Mouse (Mus musculus) G1E (cell line): ENCODE measurements around the gene Gm9573.

Experiments used
- CTCF ChIP-seq: IDR thresholded peaks from 2 replicates; pipeline ENCODE4 v1.5.1; 2012; ENCODE audit warnings: low read depth, low read length, inconsistent platforms, mixed read lengths
- POLR2AphosphoS5 ChIP-seq: IDR thresholded peaks from 2 replicates; pipeline ENCODE4 v1.6.1; 2012; ENCODE audit warnings: low read depth, low read length, inconsistent platforms; ENCODE audit not compliant: insufficient replicate concordance

DNA sequence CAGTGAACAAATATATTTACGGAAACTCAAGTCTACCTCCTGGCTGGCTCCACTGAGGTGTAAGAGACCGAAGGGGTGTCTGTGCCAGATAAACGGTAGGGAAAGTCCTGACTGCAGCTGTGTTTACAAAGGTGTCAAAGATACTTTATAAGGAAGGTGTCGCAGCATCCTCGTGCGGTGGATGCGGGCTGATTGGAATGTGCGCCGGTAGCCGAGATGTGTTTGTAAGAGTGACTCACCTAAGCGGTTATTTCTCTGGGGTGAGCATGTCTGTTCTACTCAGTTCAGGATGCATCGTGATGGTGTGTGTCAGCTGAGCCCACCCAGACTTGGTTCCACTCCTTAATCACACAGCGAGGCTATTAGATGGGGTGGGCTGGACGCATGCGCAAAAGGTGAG, 34.7 kb downstream of the Gm9573 start:
- no peak for TF ChIP-seq CTCF
- no peak for TF ChIP-seq POLR2AphosphoS5
